Mouse (Mus musculus) spleen, adult 2 months (tissue): ENCODE measurements at regions not wholly inside any gene's neighbourhood (a gene's known extent, or its start where the extent isn't known, plus 50 kb on each side); places are given as distances from the start of the nearest gene placed in this dataset.

ENCODE experiments used
- CTCF ChIP-seq: fragments of 200-500 bp; IDR thresholded peaks from 2 replicates; pipeline ENCODE4 v1.5.1; 2011; ENCODE audit warnings: mild to moderate bottlenecking, inconsistent platforms; ENCODE audit not compliant: insufficient read depth, insufficient read length, insufficient replicate concordance; ENCODE audit errors: extremely low read depth
- POLR2A ChIP-seq: fragments of 200-500 bp; IDR thresholded peaks from 2 replicates; pipeline ENCODE4 v1.6.1; 2011; ENCODE audit warnings: low read depth, low read length, inconsistent platforms

DNA sequence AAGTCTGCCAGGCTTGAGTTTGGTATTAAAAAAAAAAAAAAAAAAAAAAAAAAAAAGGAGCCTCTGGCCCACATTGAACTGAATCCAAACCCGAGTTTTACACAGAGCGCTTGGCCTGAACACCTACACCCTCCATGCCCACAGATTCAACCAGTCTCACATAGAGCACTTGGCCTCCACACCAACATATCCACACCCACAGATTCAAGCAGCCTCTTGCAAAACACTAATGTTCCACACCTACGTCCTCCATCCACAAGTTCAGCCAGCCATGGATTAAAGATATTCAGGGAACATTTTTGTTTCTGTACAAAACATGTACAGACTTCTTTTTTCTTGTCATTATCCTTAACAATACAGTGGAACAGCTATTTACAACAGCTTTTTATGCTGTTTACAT is 63.3 kb upstream of the Usp47 start:
- TF ChIP-seq CTCF (no peak), POLR2A (no peak)
